In genomic region chr3:116905898-116906297, GRCm38 (mm10) we compare ENCODE assay signal across 8 mouse cellular contexts. TPM values are rescaled to one million over a fixed set of nuclear protein-coding genes. Genes with fewer than 3 reads are reported as not detected.
DNase-seq lines count a peak whose midpoint lies in the region; ATAC-seq lines count a peak whose summit lies in the region.

No protein-coding gene starts in this region.

- no peak overlapping the region for H3K4me3 ChIP-seq in forebrain, embryonic 16.5 days (replicated peaks; ENCODE audit: low read length)
- no peak overlapping the region for H3K4me3 ChIP-seq in forebrain, embryonic 12.5 days (replicated peaks)
- no peak overlapping the region for H3K4me3 ChIP-seq in heart, embryonic 13.5 days

- ATAC-seq in forebrain, embryonic 16.5 days = peak; percentile 29; the same call in 1 of the 2 replicates
- no peak for ATAC-seq in forebrain, embryonic 12.5 days (ENCODE audit: low FRiP score)
- no peak for ATAC-seq in heart, embryonic 13.5 days (ENCODE audit: extremely low read depth, insufficient number of reproducible peaks, low FRiP score, low TSS enrichment)

- H3K27me3 ChIP-seq in forebrain, embryonic 16.5 days (replicated peaks; ENCODE audit: control insufficient read depth, insufficient read depth, low read length) = no peaks in the 10 kb centered on the region
- no peaks in the 10 kb centered on the region for H3K27me3 ChIP-seq in forebrain, embryonic 12.5 days
- H3K27me3 ChIP-seq in heart, embryonic 13.5 days (replicated peaks) = no peaks in the 10 kb centered on the region

- no peaks in the 10 kb centered on the region for H3K36me3 ChIP-seq in forebrain, embryonic 16.5 days (ENCODE audit: control insufficient read depth, insufficient read depth)
- H3K36me3 ChIP-seq in forebrain, embryonic 12.5 days (replicated peaks) = no peaks in the 10 kb centered on the region
- H3K36me3 ChIP-seq in heart, embryonic 13.5 days = peaks cover 19% of the 10 kb centered on the region

- no peaks in the 10 kb centered on the region for H3K4me1 ChIP-seq in forebrain, embryonic 16.5 days (replicated peaks; ENCODE audit: control insufficient read depth, insufficient read depth, low read length)
- peaks cover 6% of the 10 kb centered on the region; the same call in 1 of the 2 replicates for H3K4me1 ChIP-seq in forebrain, embryonic 12.5 days
- 0 out of 2 replicates have a peak, but pooled peaks cover 3% of the 10 kb centered on the region for H3K4me1 ChIP-seq in heart, embryonic 13.5 days

- peak; percentile 86 for DNase-seq in brain, adult 2 months (ENCODE audit: low read depth, low spot score)
- DNase-seq in left cerebral cortex, postnatal 36 days (ENCODE audit: low spot score in 2 of 2) = peak; percentile 68 to 78
- no peak for DNase-seq in retina, embryonic 14.5 days (ENCODE audit: low spot score)
- DNase-seq in natural killer cell, adult 2 months (ENCODE audit: low spot score in 2 of 2) = no peak
- DNase-seq in T-cell, adult 2 months (ENCODE audit: low spot score) = no peak

- no peak overlapping the region for H3K4me2 ChIP-seq in forebrain, embryonic 16.5 days (ENCODE audit: low read length)
- no peak overlapping the region for H3K4me2 ChIP-seq in forebrain, embryonic 12.5 days
- H3K4me2 ChIP-seq in heart, embryonic 13.5 days = no peak overlapping the region

- 80% methylated on average over 16 of the region's 16 CpGs for WGBS in forebrain, embryonic 16.5 days
- 90% methylated on average over 16 of the region's 16 CpGs for WGBS in forebrain, embryonic 12.5 days
- 77% methylated on average over 16 of the region's 16 CpGs for WGBS in heart, embryonic 13.5 days

- intact Hi-C loops in left cerebral cortex, postnatal 36 days (cut with DNase I) = loop anchor here (2.0 to 5.0 kb wide), 2 partner anchors 216 to 533 kb away; no protein-coding TSS in a partner anchor

- 0 out of 2 replicates have a peak overlapping the region, but pooled peaks have one; percentile 23 for H3K27ac ChIP-seq in forebrain, embryonic 16.5 days (ENCODE audit: low read length)
- H3K27ac ChIP-seq in forebrain, embryonic 12.5 days = no peak overlapping the region
- H3K27ac ChIP-seq in heart, embryonic 13.5 days (replicated peaks) = 0 out of 2 replicates have a peak overlapping the region, but pooled peaks have one; percentile 24

- no peaks in the 10 kb centered on the region for H3K9me3 ChIP-seq in forebrain, embryonic 16.5 days (ENCODE audit: control insufficient read depth, low read length)
- no peaks in the 10 kb centered on the region for H3K9me3 ChIP-seq in forebrain, embryonic 12.5 days
- H3K9me3 ChIP-seq in heart, embryonic 13.5 days = peaks cover 3% of the 10 kb centered on the region; the same call in 1 of the 2 replicates

- H3K9ac ChIP-seq in forebrain, embryonic 16.5 days (replicated peaks; ENCODE audit: low read depth, low read length) = no peak overlapping the region
- H3K9ac ChIP-seq in forebrain, embryonic 12.5 days = no peak overlapping the region
- H3K9ac ChIP-seq in heart, embryonic 13.5 days = no peak overlapping the region

RNA-seq across cellular contexts. Expression of gene Frrs1, which starts 46.6 kb away (rescaled TPM):
- 3.4 and 4.0 TPM in 2 replicates for polyA plus RNA-seq in forebrain, embryonic 16.5 days (2015; fragmentation: Nextera tagmentation; extraction: Ambion mirVana)
- 6.3 and 6.5 TPM in 2 replicates for polyA plus RNA-seq in forebrain, embryonic 12.5 days (2016; fragmentation: Nextera tagmentation; extraction: Ambion mirVana)
- 17.1 and 18.1 TPM in 2 replicates for polyA plus RNA-seq in heart, embryonic 13.5 days (2015; fragmentation: Nextera tagmentation; extraction: Ambion mirVana)
- 1 to 10 TPM; 1.6 to 1.8 TPM for total RNA-seq in left cerebral cortex, postnatal 36 days (2021)

Comparison
In these comparisons a context has a peak if more than half of its experiments do, and no peak if none do; other contexts are left out.
1. DNase-seq: peak in brain, adult 2 months (single experiment) and left cerebral cortex, postnatal 36 days (2 of 2); none in retina, embryonic 14.5 days (single experiment), natural killer cell, adult 2 months (0 of 2) and T-cell, adult 2 months (single experiment).